9 mouse cellular contexts compared by ENCODE assay signal in genomic region chr7:113270551-113270950, GRCm38 (mm10).
DNase-seq lines count a peak whose midpoint lies in the region; ATAC-seq lines count a peak whose summit lies in the region.
"Had no signal": no experiment of that assay in that cellular context is flagged by ENCODE, and none has a peak within 500 bp of the region (broad histone marks: within the 10 kb centered on the region; RNA-seq: fewer than 3 reads in every experiment).

No protein-coding gene starts in this region.

- ATAC-seq in hindbrain, embryonic 15.5 days (ENCODE audit: low FRiP score, low read depth): peak; percentile 58; the same call in 1 of the 2 replicates
- ATAC-seq in hindbrain, embryonic 12.5 days (ENCODE audit: low FRiP score): no peak
- ATAC-seq: liver, embryonic 12.5 days had no signal

- no peak overlapping the region for H3K9ac ChIP-seq in hindbrain, embryonic 15.5 days
- no peak overlapping the region for H3K9ac ChIP-seq in hindbrain, embryonic 12.5 days
- H3K9ac ChIP-seq: forebrain, embryonic 12.5 days; liver, embryonic 12.5 days had no signal

- DNase-seq in right cerebral cortex, postnatal 10 days (ENCODE audit: low spot score in 2 of 2): peak; percentile 67 to 69
- no peak for DNase-seq in right cerebral cortex, postnatal 36 days (ENCODE audit: low spot score in 2 of 2)
- DNase-seq in cerebellum, postnatal 14 days: peak; percentile 97 to 99
- DNase-seq in urinary bladder, postnatal 14 days (ENCODE audit: low spot score): no peak
- DNase-seq in spleen, postnatal 10 days (ENCODE audit: low spot score in 2 of 2): no peak

- H3K36me3 ChIP-seq in hindbrain, embryonic 15.5 days: no peaks in the 10 kb centered on the region
- no peaks in the 10 kb centered on the region for H3K36me3 ChIP-seq in hindbrain, embryonic 12.5 days
- H3K36me3 ChIP-seq: forebrain, embryonic 12.5 days; liver, embryonic 12.5 days had no signal

- no peaks in the 10 kb centered on the region for H3K9me3 ChIP-seq in hindbrain, embryonic 15.5 days
- no peaks in the 10 kb centered on the region for H3K9me3 ChIP-seq in hindbrain, embryonic 12.5 days (replicated peaks)
- H3K9me3 ChIP-seq: forebrain, embryonic 12.5 days; liver, embryonic 12.5 days had no signal

- H3K4me1 ChIP-seq in hindbrain, embryonic 15.5 days (replicated peaks): peaks cover 19% of the 10 kb centered on the region
- H3K4me1 ChIP-seq in hindbrain, embryonic 12.5 days: peaks cover 5% of the 10 kb centered on the region
- H3K4me1 ChIP-seq: liver, embryonic 12.5 days had no signal

- peak overlapping the region; percentile 48; the same call in 1 of the 2 replicates for H3K27ac ChIP-seq in hindbrain, embryonic 15.5 days (replicated peaks)
- H3K27ac ChIP-seq in hindbrain, embryonic 12.5 days: no peak overlapping the region
- H3K27ac ChIP-seq: liver, embryonic 12.5 days had no signal

- H3K4me2 ChIP-seq in hindbrain, embryonic 15.5 days: no peak overlapping the region
- no peak overlapping the region for H3K4me2 ChIP-seq in hindbrain, embryonic 12.5 days (replicated peaks)
- H3K4me2 ChIP-seq: forebrain, embryonic 12.5 days; liver, embryonic 12.5 days had no signal

- no peaks in the 10 kb centered on the region for H3K27me3 ChIP-seq in hindbrain, embryonic 15.5 days
- no peaks in the 10 kb centered on the region for H3K27me3 ChIP-seq in hindbrain, embryonic 12.5 days
- H3K27me3 ChIP-seq: forebrain, embryonic 12.5 days; liver, embryonic 12.5 days had no signal

- WGBS in hindbrain, embryonic 15.5 days: 52% methylated on average over 10 of the region's 10 CpGs
- WGBS in hindbrain, embryonic 12.5 days: 80% methylated on average over 10 of the region's 10 CpGs

- H3K4me3 ChIP-seq in hindbrain, embryonic 15.5 days: no peak overlapping the region
- H3K4me3 ChIP-seq in hindbrain, embryonic 12.5 days: no peak overlapping the region
- H3K4me3 ChIP-seq: forebrain, embryonic 12.5 days; liver, embryonic 12.5 days had no signal

Comparison
In these comparisons a context has a peak if more than half of its experiments do, and no peak if none do; other contexts are left out.
1. DNase-seq: peak in right cerebral cortex, postnatal 10 days (2 of 2) and cerebellum, postnatal 14 days (2 of 2); none in right cerebral cortex, postnatal 36 days (0 of 2), urinary bladder, postnatal 14 days (single experiment) and spleen, postnatal 10 days (0 of 2).